Comparison of ENCODE assay signal across 17 mouse cellular contexts in the genomic region with DNA sequence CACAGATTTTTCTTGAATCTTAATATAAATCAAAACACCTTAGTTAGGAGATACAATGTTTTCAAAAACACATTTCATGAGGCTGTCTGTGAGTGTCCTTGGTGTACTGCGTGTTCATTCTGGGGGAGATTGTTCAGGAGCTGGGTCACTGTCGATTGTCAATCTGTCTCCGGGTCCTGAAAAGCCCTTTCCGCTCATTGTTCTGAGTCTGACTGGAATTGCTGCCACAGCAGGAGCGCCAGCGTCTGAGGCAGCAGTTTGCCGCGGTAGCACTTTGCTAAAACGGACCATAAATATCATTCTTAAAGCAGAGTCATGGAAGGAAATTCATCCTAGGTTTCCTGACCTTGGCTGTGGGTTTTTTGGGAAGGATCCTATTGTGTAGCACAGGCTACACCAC. TPM values are rescaled to one million over a fixed set of nuclear protein-coding genes. Genes with fewer than 3 reads are reported as not detected.
DNase-seq lines count a peak whose midpoint lies in the region; ATAC-seq and TF ChIP-seq lines count a peak whose summit lies in the region.
"Had no signal": no experiment of that assay in that cellular context is flagged by ENCODE, and none has a peak within 500 bp of the region (broad histone marks: within the 10 kb centered on the region; RNA-seq: fewer than 3 reads in every experiment).

No protein-coding gene starts in this region.

- intact Hi-C loops in heart, postnatal 10 days (cut with DNase I): no loop called here

- no peak for ATAC-seq in lung, embryonic 14.5 days (ENCODE audit: insufficient read depth)

- 55% methylated on average over 9 of the region's 9 CpGs for WGBS in lung, embryonic 14.5 days

- H3K4me2 ChIP-seq in lung, embryonic 14.5 days: no peak overlapping the region

- no peaks in the 10 kb centered on the region for H3K9me3 ChIP-seq in lung, embryonic 14.5 days (ENCODE audit: low read depth, low read length)
- H3K9me3 ChIP-seq: embryonic facial prominence, embryonic 10.5 days had no signal

- H3K4me1 ChIP-seq in lung, embryonic 14.5 days (ENCODE audit: insufficient read depth): no peaks in the 10 kb centered on the region

- H3K27me3 ChIP-seq in lung, embryonic 14.5 days (ENCODE audit: insufficient read depth, low read length): no peaks in the 10 kb centered on the region

- no peak for TF ChIP-seq CTCF in lung, embryonic 14.5 days (IDR thresholded peaks at IDR 0.05; ENCODE audit: low read depth)

- H3K4me3 ChIP-seq in lung, embryonic 14.5 days (ENCODE audit: low read depth, low read length): no peak overlapping the region
- H3K4me3 ChIP-seq: embryonic facial prominence, embryonic 10.5 days; myocyte had no signal

- peak; percentile 23 for DNase-seq in embryo, embryonic 10 days (ENCODE audit: low spot score)
- DNase-seq in embryo, embryonic 11 days: no peak
- DNase-seq in lung, embryonic 14.5 days: peak; percentile 19
- no peak for DNase-seq in lung, postnatal 4 days
- DNase-seq in heart, postnatal 10 days: peak; percentile 13 to 21
- DNase-seq in mesoderm, embryonic 11.5 days (ENCODE audit: low read depth, low spot score): peak; percentile 25
- DNase-seq in layer of hippocampus, adult 8-10 months (ENCODE audit: low spot score in 2 of 2): no peak
- no peak for DNase-seq in right cerebral cortex, adult 18-20 months
- DNase-seq: lung, postnatal 10 days had no signal

- H3K27ac ChIP-seq in lung, embryonic 14.5 days (ENCODE audit: low read depth): no peak overlapping the region
- H3K27ac ChIP-seq: embryonic facial prominence, embryonic 10.5 days; stomach, postnatal 0 days had no signal

- H3K36me3 ChIP-seq in lung, embryonic 14.5 days (ENCODE audit: insufficient read depth): no peaks in the 10 kb centered on the region
- H3K36me3 ChIP-seq: embryonic facial prominence, embryonic 10.5 days had no signal

- H3K9ac ChIP-seq in lung, embryonic 14.5 days: no peak overlapping the region

RNA-seq across cellular contexts. Expression of gene Krt24, which starts 19.3 kb away (rescaled TPM):
- not detected in 2 replicates for polyA plus RNA-seq in lung, embryonic 14.5 days (2014; fragmentation: Nextera tagmentation; extraction: Ambion mirVana)
- total RNA-seq in heart, postnatal 10 days (2021): not detected
- not detected for total RNA-seq in layer of hippocampus, adult 8-10 months (2022)
- total RNA-seq: gastrocnemius, adult 8-10 months; left cerebral cortex, postnatal 25 days had no signal
- polyA plus RNA-seq: C2C12; embryonic facial prominence, embryonic 10.5 days; forebrain, embryonic 11.5 days; intestine, embryonic 14.5 days; myocyte; stomach, postnatal 0 days had no signal

RNA-seq across cellular contexts. Expression of gene Krt222, which starts 21.9 kb away (rescaled TPM):
- polyA plus RNA-seq in lung, embryonic 14.5 days (2014; fragmentation: Nextera tagmentation; extraction: Ambion mirVana): 0.05 and 0.14 TPM in 2 replicates
- total RNA-seq in heart, postnatal 10 days (2021): 10 to 100 TPM; 12.6 to 18.9 TPM
- total RNA-seq in layer of hippocampus, adult 8-10 months (2022): 10 to 100 TPM; 23.4 to 28.0 (median 26.3) TPM
- polyA plus RNA-seq: C2C12 had no signal

RNA-seq across cellular contexts. Expression of gene Smarce1, which starts 35.0 kb away (rescaled TPM):
- polyA plus RNA-seq in lung, embryonic 14.5 days (2014; fragmentation: Nextera tagmentation; extraction: Ambion mirVana): 170 and 189 TPM in 2 replicates
- 10 to 100 TPM; 68.3 to 76.9 TPM for total RNA-seq in heart, postnatal 10 days (2021)
- total RNA-seq in layer of hippocampus, adult 8-10 months (2022): 10 to 100 TPM; 57.1 to 58.8 (median 58.0) TPM

RNA-seq across cellular contexts. Expression of gene Krt25, which starts 57.0 kb away (rescaled TPM):
- polyA plus RNA-seq in lung, embryonic 14.5 days (2014; fragmentation: Nextera tagmentation; extraction: Ambion mirVana): not detected in 2 replicates
- not detected for total RNA-seq in heart, postnatal 10 days (2021)
- not detected for total RNA-seq in layer of hippocampus, adult 8-10 months (2022)
- total RNA-seq: gastrocnemius, adult 8-10 months; left cerebral cortex, postnatal 25 days had no signal
- polyA plus RNA-seq: C2C12; embryonic facial prominence, embryonic 10.5 days; forebrain, embryonic 11.5 days; myocyte had no signal

Comparison
In these comparisons a context has a peak if more than half of its experiments do, and no peak if none do; other contexts are left out.
1. DNase-seq: peak in embryo, embryonic 10 days (single experiment), lung, embryonic 14.5 days (single experiment), heart, postnatal 10 days (2 of 2) and mesoderm, embryonic 11.5 days (single experiment); none in embryo, embryonic 11 days (single experiment), lung, postnatal 4 days (0 of 2), layer of hippocampus, adult 8-10 months (0 of 2) and right cerebral cortex, adult 18-20 months (single experiment).